Mouse (Mus musculus) lung, postnatal 25 days (tissue): ENCODE measurements at regions not wholly inside any gene's neighbourhood (a gene's known extent, or its start where the extent isn't known, plus 50 kb on each side); places are given as distances from the start of the nearest gene placed in this dataset.

Experiments
- DNase-seq: peaks from one replicate; pipeline ENCODE4 v3.0.0; 2022; ENCODE audit warnings: low spot score

DNA sequence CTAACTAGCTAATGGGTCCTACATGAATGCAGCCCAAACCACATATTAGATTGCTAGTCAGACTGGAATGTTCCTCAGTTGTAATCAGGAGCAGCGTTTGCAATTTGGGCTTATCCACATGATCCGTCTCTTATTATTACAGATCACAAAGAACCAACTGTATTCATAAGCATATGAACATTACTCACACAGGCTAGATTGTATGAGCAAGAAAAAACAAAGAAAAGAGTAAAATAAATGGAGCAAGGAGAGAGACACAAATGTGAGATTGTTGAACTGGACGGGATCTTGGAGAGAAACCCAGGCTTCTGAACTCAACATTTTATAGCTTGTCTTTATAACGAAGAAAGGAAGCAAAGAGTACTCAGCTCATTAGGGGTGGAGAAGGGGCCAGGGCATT lies 148.0 kb upstream of the Dusp10 start:
- no peak for DNase-seq

DNA sequence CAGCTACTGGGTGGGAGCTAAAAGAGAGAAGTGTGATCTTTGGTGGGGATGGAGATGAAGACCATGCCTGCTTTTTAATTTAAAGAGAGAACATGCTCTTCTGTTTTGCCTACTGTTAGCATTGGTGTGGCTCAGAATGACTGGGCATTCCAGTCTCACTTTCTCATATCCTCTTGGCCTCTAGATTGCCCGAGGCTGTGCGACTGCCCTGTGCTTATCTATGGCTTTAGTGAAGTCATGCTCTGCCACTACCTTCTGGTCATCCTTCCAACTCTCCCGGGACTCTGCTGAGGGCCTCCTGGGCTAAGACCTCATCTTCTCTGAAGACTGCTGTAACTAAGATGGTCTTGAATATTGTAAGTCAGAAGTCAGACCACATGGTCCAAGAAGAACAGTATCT lies 147.5 kb upstream of the Dusp10 start:
- DNase-seq, result no peak

DNA sequence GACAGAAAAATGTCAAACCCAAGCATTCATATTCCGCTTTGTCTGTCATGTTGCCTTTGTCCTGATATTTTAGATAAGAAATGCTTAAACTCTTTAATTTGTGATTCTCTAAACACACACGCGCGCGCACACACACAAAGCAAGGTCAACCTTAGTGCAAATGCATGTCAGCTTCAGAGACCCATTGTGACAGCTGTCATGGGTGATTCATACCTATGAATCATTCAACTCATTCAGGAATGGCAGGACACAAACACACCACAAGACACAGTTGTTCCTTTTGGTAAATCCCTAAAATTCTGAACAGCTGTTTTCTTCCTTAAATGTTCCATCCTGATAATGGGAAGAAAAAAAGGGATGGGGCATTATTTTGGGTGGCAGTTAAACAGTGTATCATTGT lies 144.1 kb upstream of the Dusp10 start:
- no peak for DNase-seq

DNA sequence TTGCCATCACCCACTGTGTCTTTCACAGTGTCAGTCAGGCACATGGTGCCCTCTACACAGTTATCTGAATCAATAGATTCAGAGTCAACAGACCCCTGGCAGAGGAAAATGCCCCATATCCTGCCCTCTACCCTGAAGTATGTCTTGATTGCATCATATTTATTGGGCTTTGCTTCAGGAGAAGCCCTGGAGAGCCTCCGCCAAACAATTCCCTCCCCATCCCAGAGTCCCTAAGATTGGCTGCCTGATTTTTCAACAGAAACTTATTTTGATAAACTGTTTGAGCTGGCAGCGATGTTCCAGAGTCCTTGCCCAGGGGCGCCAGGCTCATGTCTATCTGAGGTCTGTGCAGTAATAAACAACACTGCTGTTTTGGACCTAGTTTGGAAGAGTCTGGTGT lies 117.2 kb upstream of the Dusp10 start:
- no peak for DNase-seq

DNA sequence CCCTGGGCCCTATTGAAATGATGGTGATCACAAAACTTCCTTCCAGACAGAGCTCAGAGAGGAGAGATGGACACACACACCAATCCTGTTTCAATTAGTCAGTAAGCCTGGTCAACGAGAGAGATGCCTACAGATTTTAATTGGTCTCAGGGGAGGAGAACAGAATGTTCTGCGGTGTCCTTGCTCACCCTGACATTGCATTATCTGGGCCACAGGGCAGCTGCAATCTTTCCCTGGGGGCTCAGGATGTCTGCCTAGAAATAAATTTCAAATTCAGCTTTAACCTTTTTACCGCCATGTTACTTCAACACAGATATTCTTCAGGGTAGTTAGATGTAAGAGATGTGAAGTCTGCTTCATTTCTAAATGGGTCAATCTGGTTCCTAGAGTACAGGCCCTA lies 115.0 kb upstream of the Dusp10 start:
- no peak for DNase-seq

DNA sequence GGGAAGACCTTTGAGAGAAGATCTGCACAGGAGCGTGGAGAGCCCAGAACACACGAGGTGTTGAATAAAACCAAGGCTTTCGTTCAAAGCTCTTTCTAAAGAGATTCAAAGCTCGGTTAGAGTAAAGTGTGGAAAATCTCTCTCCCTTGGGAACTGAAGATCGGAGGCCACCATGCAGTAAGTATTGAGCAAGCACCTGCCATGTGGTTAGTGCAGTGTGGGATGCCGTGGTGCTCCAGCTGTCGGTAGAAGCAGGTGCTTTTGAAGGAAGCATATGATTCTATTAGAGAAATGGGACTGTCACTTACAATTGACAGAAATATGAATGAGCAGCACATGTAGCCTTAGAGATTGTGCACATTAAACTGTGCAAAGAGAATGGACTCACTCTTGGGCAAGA lies 108.5 kb upstream of the Dusp10 start:
- DNase-seq, result no peak

- peak; percentile 34 for DNase-seq
These were observed 107.6 kb upstream of the Dusp10 start for GRCm38 (mm10) chr1:183905345-183906142.

GRCm38 (mm10) chr1:183917656-183918055 lies 95.4 kb upstream of the Dusp10 start:
- DNase-seq, result no peak

- no peak for DNase-seq
These were observed 91.8 kb upstream of the Dusp10 start for GRCm38 (mm10) chr1:183921262-183921661.

DNA sequence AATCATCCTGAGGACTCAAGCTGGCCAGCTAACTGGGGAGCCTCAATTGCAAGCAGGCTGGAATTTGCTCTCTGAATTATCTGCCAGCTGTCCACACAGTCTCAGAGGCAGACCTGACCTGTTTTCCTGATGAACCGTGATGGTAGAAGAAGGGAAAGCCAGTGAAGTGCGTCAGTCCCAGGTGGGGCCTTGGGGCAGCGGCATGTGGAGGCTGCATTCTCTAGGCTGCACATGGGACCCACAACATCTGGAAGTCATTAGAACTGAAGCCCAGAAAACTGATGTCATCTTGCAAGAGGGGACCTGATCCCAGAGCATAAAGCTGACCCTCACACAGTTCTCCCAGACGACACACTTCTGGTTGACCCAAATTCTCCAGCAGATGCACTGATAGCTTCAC lies 84.6 kb upstream of the Dusp10 start:
- DNase-seq, result no peak

GRCm38 (mm10) chr1:183930363-183930982 lies 82.6 kb upstream of the Dusp10 start:
- DNase-seq, result no peak

DNA sequence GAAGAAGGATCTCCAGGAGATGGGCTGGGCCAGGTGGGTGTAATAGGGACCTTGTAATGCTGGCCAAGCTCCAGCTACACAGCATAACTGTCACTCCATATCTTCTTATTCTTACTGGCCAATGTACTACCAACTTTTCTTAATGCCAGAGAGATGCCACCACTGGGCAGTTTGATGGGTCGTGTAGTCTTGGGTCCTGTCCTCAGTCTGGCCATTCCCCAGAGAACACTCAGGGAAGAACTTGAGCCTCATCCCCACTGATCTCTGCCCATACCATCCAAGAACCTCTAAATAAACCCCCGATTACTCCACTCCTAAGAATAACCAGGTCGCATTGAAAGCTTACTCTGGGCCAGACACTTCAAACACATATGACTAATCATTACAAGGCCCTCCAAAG lies 82.0 kb upstream of the Dusp10 start:
- no peak for DNase-seq

- DNase-seq, result no peak
These were observed 79.3 kb upstream of the Dusp10 start for GRCm38 (mm10) chr1:183933845-183934244.

- DNase-seq, result no peak
These were observed 75.9 kb upstream of the Dusp10 start for GRCm38 (mm10) chr1:183937166-183937565.

GRCm38 (mm10) chr1:183938361-183938760 lies 74.7 kb upstream of the Dusp10 start:
- DNase-seq, result no peak

- DNase-seq, result no peak
These were observed 72.4 kb upstream of the Dusp10 start for GRCm38 (mm10) chr1:183940706-183941105.

- no peak for DNase-seq
These were observed 66.9 kb upstream of the Dusp10 start for GRCm38 (mm10) chr1:183946241-183946640.

GRCm38 (mm10) chr1:183947066-183947465 lies 66.0 kb upstream of the Dusp10 start:
- peak; percentile 51 for DNase-seq

- no peak for DNase-seq
These were observed 63.9 kb upstream of the Dusp10 start for GRCm38 (mm10) chr1:183949205-183949604.

GRCm38 (mm10) chr1:183954086-183954485 lies 59.0 kb upstream of the Dusp10 start:
- DNase-seq, result peak; percentile 3

DNA sequence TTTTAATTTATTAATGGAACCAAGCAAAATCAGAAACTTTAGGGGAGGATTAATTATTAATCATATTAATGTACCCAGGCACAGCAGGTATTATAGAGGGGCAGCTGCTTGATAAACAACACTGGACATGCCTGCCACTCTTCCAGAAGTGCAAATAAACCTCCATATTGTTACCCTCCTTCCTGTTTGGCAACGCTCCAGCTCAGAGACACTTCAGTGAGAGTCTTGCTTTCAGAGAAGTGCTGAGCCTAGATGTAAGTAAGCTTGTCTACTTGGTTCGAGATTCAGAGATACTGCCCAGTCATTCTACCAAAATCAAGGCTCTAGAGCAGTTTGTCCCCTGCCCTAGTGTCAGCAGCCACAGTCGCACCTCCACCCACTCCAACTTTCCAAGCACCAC lies 56.7 kb upstream of the Dusp10 start:
- DNase-seq, result peak; percentile 8

GRCm38 (mm10) chr1:183961383-183961782 lies 51.7 kb upstream of the Dusp10 start:
- DNase-seq, result no peak

GRCm38 (mm10) chr1:183962486-183962885 lies 50.6 kb upstream of the Dusp10 start:
- DNase-seq, result no peak

GRCm38 (mm10) chr1:183963286-183963685 lies 49.8 kb upstream of the Dusp10 start:
- no peak for DNase-seq
